Mouse (Mus musculus) thymus, adult 2 months (tissue): ENCODE results near the gene Zfp575. TPM values are rescaled to one million over a fixed set of nuclear protein-coding genes. Genes with fewer than 3 reads are reported as not detected.

Experiments used
- DNase-seq: peaks from one replicate; pipeline ENCODE4 v3.0.0; 2021
- H3K27ac ChIP-seq: fragments of 200-500 bp; 2 replicates; pipeline ENCODE4 v1.5.1; 2012; ENCODE audit warnings: low read length, control low read depth; ENCODE audit not compliant: control insufficient read depth, insufficient read depth
- H3K27me3 ChIP-seq: fragments of 200-500 bp; 2 replicates; pipeline ENCODE4 v1.6.1; 2012; ENCODE audit warnings: mild to moderate bottlenecking, low read length, moderate library complexity, mixed read lengths; ENCODE audit not compliant: control insufficient read depth, insufficient read depth
- H3K36me3 ChIP-seq: fragments of 200-500 bp; 2 replicates; pipeline ENCODE4 v1.6.1; 2012; ENCODE audit warnings: mild to moderate bottlenecking, low read length, moderate library complexity; ENCODE audit not compliant: control insufficient read depth, insufficient read depth
- H3K4me1 ChIP-seq: fragments of 200-500 bp; replicated peaks from 2 replicates; pipeline ENCODE4 v1.6.1; 2012; ENCODE audit warnings: low read length; ENCODE audit not compliant: control insufficient read depth, insufficient read depth
- H3K4me3 ChIP-seq: fragments of 200-500 bp; 2 replicates; pipeline ENCODE4 v1.5.1; 2012; ENCODE audit warnings: mild to moderate bottlenecking, low read length, control low read depth, moderate library complexity; ENCODE audit not compliant: control insufficient read depth, insufficient read depth
- CTCF ChIP-seq: fragments of 200-500 bp; IDR thresholded peaks from 2 replicates; pipeline ENCODE4 v1.5.1; 2012; ENCODE audit warnings: mild to moderate bottlenecking, control low read depth, low read length, moderate library complexity, borderline replicate concordance; ENCODE audit not compliant: control insufficient read depth, poor library complexity, insufficient read depth; ENCODE audit errors: extremely low read depth
- POLR2A ChIP-seq: fragments of 200-500 bp; IDR thresholded peaks from 2 replicates; pipeline ENCODE4 v1.6.1; 2012; ENCODE audit warnings: mild to moderate bottlenecking, low read length, control low read depth, moderate library complexity; ENCODE audit not compliant: control insufficient read depth, poor library complexity, insufficient read depth; ENCODE audit errors: extremely low read depth
- WGBS: fragments of 180-500 bp; shearing (Covaris S2); methylation state at CpG from one replicate; pipeline ENCODE4 v1.1.7; 2018; 5-methylcytosine and 5-hydroxymethylcytosine counted together
- polyA plus RNA-seq: library from polyadenylated mRNA; depleted of rRNA; stranded (reverse); fragments of >200 nt; gene quantifications from 2 replicates; pipeline ENCODE4 v1.2.3, GENCODE M21; 2012

The Zfp575 gene
- polyA plus RNA-seq, 1 experiment: 0.24 TPM

- no peak overlapping the region for H3K4me3 ChIP-seq
- peak; percentile 94 for DNase-seq
- H3K27ac ChIP-seq: no peak overlapping the region
- TF ChIP-seq CTCF (peak; percentile 100), POLR2A (no peak)
- no peaks in the 10 kb centered on the region for H3K27me3 ChIP-seq
- H3K36me3 ChIP-seq: no peaks in the 10 kb centered on the region
- no peaks in the 10 kb centered on the region; the same call in 1 of the 2 replicates for H3K4me1 ChIP-seq
- 6% methylated on average over 13 of the region's 13 CpGs for WGBS
These were observed 13.6 kb upstream of the Zfp575 start for GRCm38 (mm10) chr7:24600941-24601597.

- Histone ChIP-seq H3K36me3 (no peaks in the 10 kb centered on the region), H3K27ac (no peak overlapping the region), H3K4me3 (no peak overlapping the region), H3K4me1 (peaks cover 7% of the 10 kb centered on the region), H3K27me3 (no peaks in the 10 kb centered on the region)
- WGBS: 95% methylated on average over 15 of the region's 15 CpGs
- peak; percentile 41 for DNase-seq
- TF ChIP-seq POLR2A (no peak), CTCF (0 out of 2 replicates have a peak, but pooled peaks have one; percentile 11)
These were observed 12.0 kb upstream of the Zfp575 start for GRCm38 (mm10) chr7:24599211-24600067.

GRCm38 (mm10) chr7:24598121-24598520 lies 10.7 kb upstream of the Zfp575 start:
- TF ChIP-seq CTCF: no peak
- no peak for TF ChIP-seq POLR2A
- 81% methylated on average over 4 of the region's 4 CpGs for WGBS
- no peak for DNase-seq
- Histone ChIP-seq H3K36me3 (no peaks in the 10 kb centered on the region), H3K27ac (no peak overlapping the region), H3K4me3 (no peak overlapping the region), H3K4me1 (peaks cover 14% of the 10 kb centered on the region), H3K27me3 (no peaks in the 10 kb centered on the region)

- DNase-seq: no peak
- Histone ChIP-seq H3K4me3 (no peak overlapping the region), H3K4me1 (peaks cover 14% of the 10 kb centered on the region), H3K36me3 (no peaks in the 10 kb centered on the region), H3K27me3 (no peaks in the 10 kb centered on the region), H3K27ac (no peak overlapping the region)
- WGBS: 44% methylated on average over 2 of the region's 2 CpGs
- TF ChIP-seq CTCF (no peak), POLR2A (no peak)
These were observed 8.0 kb upstream of the Zfp575 start for GRCm38 (mm10) chr7:24595464-24595863.

- TF ChIP-seq CTCF (no peak), POLR2A (no peak)
- no peak for DNase-seq
- Histone ChIP-seq H3K4me3 (peak overlapping the region; percentile 91), H3K4me1 (peaks cover 14% of the 10 kb centered on the region), H3K27ac (no peak overlapping the region), H3K36me3 (no peaks in the 10 kb centered on the region), H3K27me3 (no peaks in the 10 kb centered on the region)
- WGBS: 58% methylated on average over 13 of the region's 13 CpGs
These were observed 6.9 kb upstream of the Zfp575 start for GRCm38 (mm10) chr7:24594309-24594803.

GRCm38 (mm10) chr7:24593621-24594308 lies 6.3 kb upstream of the Zfp575 start:
- Histone ChIP-seq H3K27me3 (no peaks in the 10 kb centered on the region), H3K4me1 (peaks cover 14% of the 10 kb centered on the region), H3K27ac (no peak overlapping the region), H3K4me3 (peak overlapping the region; percentile 91), H3K36me3 (no peaks in the 10 kb centered on the region)
- peak; percentile 82 for DNase-seq
- WGBS: 1% methylated on average over 39 of the region's 39 CpGs
- peak; percentile 77 for TF ChIP-seq POLR2A
- TF ChIP-seq CTCF: no peak
